Mouse (Mus musculus) MEL (cell line): ENCODE measurements at regions not wholly inside any gene's neighbourhood (a gene's known extent, or its start where the extent isn't known, plus 50 kb on each side); places are given as distances from the start of the nearest gene placed in this dataset.

Source experiments
- BHLHE40 ChIP-seq: IDR thresholded peaks from 2 replicates; pipeline ENCODE4 v1.6.1; 2012; ENCODE audit warnings: low read depth, mild to moderate bottlenecking, inconsistent platforms, low read length, improper control_type of control experiment, borderline replicate concordance
- CTCF ChIP-seq, 3 experiments: IDR thresholded peaks in 2 of 3; conservative IDR thresholded peaks in 1 of 3; 2 replicates each; pipeline ENCODE4 v1.5.1; 2011 to 2012; ENCODE audit warnings: low read length in 3 of 3, low read depth in 2 of 3, mild to moderate bottlenecking in 2 of 3, improper control_type of control experiment in 1 of 3, inconsistent platforms in 1 of 3, mixed read lengths in 1 of 3, moderate library complexity in 1 of 3; ENCODE audit not compliant: control insufficient read depth in 1 of 3, insufficient read depth in 1 of 3, poor library complexity in 1 of 3, severe bottlenecking in 1 of 3
- EP300 ChIP-seq, 2 experiments: IDR thresholded peaks; 2 replicates each; pipeline ENCODE4 v1.6.1; 2011; ENCODE audit warnings: improper control_type of control experiment in 2 of 2, low read length in 2 of 2, low read depth in 1 of 2, mild to moderate bottlenecking in 1 of 2
- JUND ChIP-seq: IDR thresholded peaks from 2 replicates; pipeline ENCODE4 v1.6.1; 2011; ENCODE audit warnings: low read depth, mild to moderate bottlenecking, improper control_type of control experiment, low read length
- MAX ChIP-seq: IDR thresholded peaks from 2 replicates; pipeline ENCODE4 v1.6.1; 2011; ENCODE audit warnings: low read length, improper control_type of control experiment
- MEF2A ChIP-seq: IDR thresholded peaks from 2 replicates; pipeline ENCODE4 v1.6.1; 2014; ENCODE audit warnings: low read depth, mild to moderate bottlenecking, inconsistent platforms, low read length, improper control_type of control experiment; ENCODE audit not compliant: poor library complexity, insufficient replicate concordance, severe bottlenecking; ENCODE audit errors: extremely low read depth
- MXI1 ChIP-seq: IDR thresholded peaks from 2 replicates; pipeline ENCODE4 v1.6.1; 2011; ENCODE audit warnings: mild to moderate bottlenecking, low read depth, low read length, improper control_type of control experiment
- MYC ChIP-seq: IDR thresholded peaks from 2 replicates; pipeline ENCODE4 v1.6.1; 2011; ENCODE audit warnings: low read depth, mild to moderate bottlenecking, low read length, improper control_type of control experiment, moderate library complexity
- NRF1 ChIP-seq: IDR thresholded peaks from 2 replicates; pipeline ENCODE4 v1.6.1; 2014; ENCODE audit warnings: low read depth, mild to moderate bottlenecking, inconsistent platforms, low read length, improper control_type of control experiment, moderate library complexity; ENCODE audit not compliant: poor library complexity, insufficient read depth, severe bottlenecking
- POLR2A ChIP-seq, 2 experiments: IDR thresholded peaks; 2 replicates each; pipeline ENCODE4 v1.6.1; 2011 to 2012; ENCODE audit warnings: low read length in 2 of 2, mild to moderate bottlenecking in 2 of 2, control low read depth in 1 of 2, improper control_type of control experiment in 1 of 2, low read depth in 1 of 2, moderate library complexity in 1 of 2; ENCODE audit not compliant: control insufficient read depth in 1 of 2, insufficient read depth in 1 of 2, poor library complexity in 1 of 2
- POLR2AphosphoS2 ChIP-seq: IDR thresholded peaks from 2 replicates; pipeline ENCODE4 v1.6.1; 2011; ENCODE audit warnings: low read length, improper control_type of control experiment
- POLR2AphosphoS5 ChIP-seq: IDR thresholded peaks from 2 replicates; pipeline ENCODE4 v1.6.1; 2012; ENCODE audit warnings: low read depth, borderline replicate concordance, mild to moderate bottlenecking, inconsistent platforms, low read length, moderate library complexity, mixed read lengths
- USF1 ChIP-seq: IDR thresholded peaks from 2 replicates; pipeline ENCODE4 v1.6.1; 2014; ENCODE audit warnings: low read depth, mild to moderate bottlenecking, inconsistent platforms, low read length, improper control_type of control experiment, moderate library complexity

DNA sequence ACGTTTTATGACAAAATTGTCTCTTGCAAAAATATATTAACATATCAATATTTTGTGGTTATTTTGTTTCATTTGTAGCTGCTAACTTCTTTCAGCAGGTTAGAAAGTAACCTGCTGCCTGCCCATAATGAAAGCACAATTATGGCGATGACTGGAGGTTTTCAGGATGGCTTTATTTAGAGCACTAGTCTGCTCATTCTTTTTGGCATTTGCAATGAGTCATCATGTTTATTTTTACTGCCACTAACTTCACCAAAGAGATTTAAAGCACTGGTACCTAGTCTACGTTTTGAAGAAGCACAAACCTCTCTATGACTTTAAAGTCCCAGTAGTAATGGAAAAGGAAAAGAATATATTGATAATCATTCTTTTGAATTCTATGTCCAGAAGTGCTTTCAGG, 1123.4 kb upstream of the Gje1 start:
- TF ChIP-seq MXI1 (no peak), POLR2AphosphoS5 (no peak), CTCF (IDR thresholded peaks at IDR 0.05 in 2 of 3, conservative IDR thresholded peaks at IDR 0.05 in 1 of 3; ENCODE audit: control insufficient read depth in 1 of 3, insufficient read depth in 1 of 3, low read depth in 2 of 3, low read length in 3 of 3, poor library complexity in 1 of 3, severe bottlenecking in 1 of 3) (no peak), POLR2A (IDR thresholded peaks at IDR 0.05; ENCODE audit: control insufficient read depth in 1 of 2, insufficient read depth in 1 of 2, low read depth in 1 of 2, low read length in 2 of 2, poor library complexity in 1 of 2) (no peak), USF1 (no peak), NRF1 (no peak), BHLHE40 (no peak), MEF2A (no peak), MYC (no peak), MAX (no peak), POLR2AphosphoS2 (no peak), EP300 (IDR thresholded peaks at IDR 0.05; ENCODE audit: low read depth in 1 of 2, low read length in 2 of 2) (no peak), JUND (no peak)
